Mouse (Mus musculus) brown adipose tissue, adult 24 weeks (tissue): ENCODE measurements around the gene Prickle1. TPM values are rescaled to one million over a fixed set of nuclear protein-coding genes. Genes with fewer than 3 reads are reported as not detected.
A peak's percentile ranks its signal among the peaks of the same experiment; 100 is the strongest.

Experiments
- H3K27ac ChIP-seq: fragments of 200-500 bp; replicated peaks from 2 replicates; pipeline ENCODE4 v1.5.1; 2012; ENCODE audit warnings: low read depth, mild to moderate bottlenecking, low read length
- H3K4me1 ChIP-seq: fragments of 200-500 bp; 2 replicates; pipeline ENCODE4 v1.6.1; 2012; ENCODE audit warnings: low read length, mixed read lengths; ENCODE audit not compliant: control insufficient read depth, insufficient read depth, insufficient read length
- H3K4me3 ChIP-seq: fragments of 200-500 bp; 2 replicates; pipeline ENCODE4 v1.5.1; 2012; ENCODE audit warnings: low read depth, mild to moderate bottlenecking, low read length, moderate library complexity; ENCODE audit not compliant: insufficient read depth
- polyA plus RNA-seq: library from polyadenylated mRNA; stranded (reverse); fragments of >200 nt; gene quantifications from 2 replicates; pipeline ENCODE4 v1.2.4, GENCODE M21; 2012; ENCODE audit not compliant: missing spikeins, insufficient read depth, insufficient read length

Gene Prickle1
- polyA plus RNA-seq = 2.0 and 2.4 TPM in 2 replicates

GRCm38 (mm10) chr15:93595746-93596145 lies at the start of gene Prickle1:
TSS of gene Prickle1 (minus strand) at chr15:93595891.
- peaks cover 4% of the 10 kb centered on the region; the same call in 1 of the 2 replicates for H3K4me1 ChIP-seq
- no peak within 1 kb of the TSS for H3K27ac ChIP-seq
- H3K4me3 ChIP-seq = peak within 1 kb of the TSS; percentile 85

DNA sequence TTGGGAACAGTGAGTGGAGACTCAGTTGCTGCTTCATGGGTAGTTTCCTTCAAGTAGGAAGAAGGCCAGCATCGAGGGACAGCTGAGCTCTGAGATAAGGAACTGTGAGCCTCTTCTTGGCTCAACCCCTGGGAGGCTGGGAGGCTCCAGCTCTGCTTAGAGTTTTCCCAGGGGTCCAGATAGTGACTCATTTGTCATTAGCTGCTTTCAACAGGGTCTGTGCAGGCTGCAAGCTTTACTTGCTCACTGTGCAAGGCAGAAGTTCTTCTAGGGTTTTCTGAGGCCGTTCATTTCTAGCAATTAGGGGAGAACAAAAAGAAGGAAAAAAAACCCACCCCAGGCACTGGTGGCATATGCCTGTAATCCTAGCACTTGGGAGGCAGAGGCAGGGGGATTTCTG lies 44.5 kb upstream of the Prickle1 start:
- H3K4me1 ChIP-seq = no peaks in the 10 kb centered on the region
- no peak overlapping the region for H3K27ac ChIP-seq
- no peak overlapping the region for H3K4me3 ChIP-seq

DNA sequence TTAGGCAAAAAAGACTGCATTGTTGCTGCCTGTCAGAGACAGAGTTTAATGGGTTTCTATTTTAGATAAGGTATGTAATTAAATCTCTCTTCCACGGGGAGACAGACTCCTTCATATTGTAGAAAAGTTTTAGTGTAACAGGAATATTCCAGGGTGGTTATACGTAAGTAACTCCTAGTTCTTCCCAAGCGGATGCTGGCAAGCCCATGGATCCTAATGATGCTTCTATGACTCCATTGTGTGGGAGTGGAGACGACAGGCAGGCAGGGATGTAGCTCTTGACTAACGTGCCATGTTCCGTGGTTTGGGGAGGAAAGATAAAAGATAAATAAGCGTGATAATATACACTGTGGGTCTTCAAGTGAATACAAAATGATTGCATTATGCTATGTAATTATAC lies 41.3 kb upstream of the Prickle1 start:
- H3K4me3 ChIP-seq = no peak overlapping the region
- H3K4me1 ChIP-seq = no peaks in the 10 kb centered on the region
- no peak overlapping the region for H3K27ac ChIP-seq

GRCm38 (mm10) chr15:93635603-93636002 lies 39.9 kb upstream of the Prickle1 start:
- Histone ChIP-seq H3K27ac (no peak overlapping the region), H3K4me1 (no peaks in the 10 kb centered on the region), H3K4me3 (no peak overlapping the region)

- Histone ChIP-seq H3K27ac (no peak overlapping the region), H3K4me3 (no peak overlapping the region), H3K4me1 (no peaks in the 10 kb centered on the region)
Measured at GRCm38 (mm10) chr15:93634536-93634935, 38.8 kb upstream of the Prickle1 start.

GRCm38 (mm10) chr15:93630001-93630541 lies 34.4 kb upstream of the Prickle1 start:
- H3K27ac ChIP-seq = no peak overlapping the region
- peaks cover 6% of the 10 kb centered on the region; the same call in 1 of the 2 replicates for H3K4me1 ChIP-seq

GRCm38 (mm10) chr15:93629201-93629600 lies 33.5 kb upstream of the Prickle1 start:
- Histone ChIP-seq H3K4me1 (peaks cover 6% of the 10 kb centered on the region; the same call in 1 of the 2 replicates), H3K4me3 (no peak overlapping the region), H3K27ac (no peak overlapping the region)

More at GRCm38 (mm10) chr15:93630001-93630541, 34.4 kb upstream of the Prickle1 start:
- no peak overlapping the region for H3K4me3 ChIP-seq

DNA sequence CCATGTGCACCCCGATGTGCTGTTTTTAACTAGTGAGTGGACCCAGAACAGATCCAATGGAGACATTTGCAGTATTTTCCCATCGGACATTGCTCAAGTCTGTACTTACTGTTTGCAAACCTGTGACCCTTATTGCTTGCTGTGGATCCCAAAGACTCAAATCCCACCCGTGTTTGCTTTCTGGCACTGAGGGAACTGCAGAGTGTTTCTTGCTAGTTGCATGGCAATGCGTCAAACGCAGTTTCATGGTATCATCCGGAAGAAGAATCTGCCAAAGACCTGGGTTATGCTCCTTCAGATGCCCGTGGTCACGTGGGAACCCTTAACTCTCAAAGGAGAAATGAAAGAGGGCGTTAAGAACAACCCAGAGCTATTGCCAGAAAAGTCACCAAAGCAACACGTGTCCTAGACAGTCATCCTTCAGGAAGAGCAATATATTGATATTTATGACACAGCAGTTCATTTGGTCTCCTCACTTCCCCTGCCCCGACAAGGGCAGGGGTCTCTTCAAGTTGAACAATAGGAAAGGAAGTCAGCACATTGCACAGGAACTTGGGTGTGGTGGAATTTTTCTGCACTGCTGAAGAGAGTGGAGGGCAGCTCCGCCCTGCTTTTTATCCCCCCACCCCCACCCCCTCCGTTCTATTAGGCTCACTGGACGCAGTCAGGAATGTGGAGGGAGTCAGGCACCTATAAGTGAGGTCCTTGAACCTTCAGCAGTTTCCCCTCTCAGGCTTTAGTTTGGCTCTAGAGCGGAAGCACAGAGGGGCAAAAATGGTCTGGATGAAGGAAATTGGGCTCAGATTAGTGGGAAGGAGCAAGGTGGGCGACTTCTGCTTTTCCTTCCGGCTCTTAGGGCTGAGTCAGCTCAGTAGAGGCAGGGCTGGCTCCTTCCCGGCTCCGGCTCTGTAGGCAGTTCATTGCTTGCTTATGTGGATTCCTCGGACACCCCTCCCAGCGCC lies 32.4 kb upstream of the Prickle1 start:
- peaks cover 6% of the 10 kb centered on the region; the same call in 1 of the 2 replicates for H3K4me1 ChIP-seq
- H3K4me3 ChIP-seq = peak overlapping the region; percentile 47
- H3K27ac ChIP-seq = no peak overlapping the region; the same call in 1 of the 2 replicates

DNA sequence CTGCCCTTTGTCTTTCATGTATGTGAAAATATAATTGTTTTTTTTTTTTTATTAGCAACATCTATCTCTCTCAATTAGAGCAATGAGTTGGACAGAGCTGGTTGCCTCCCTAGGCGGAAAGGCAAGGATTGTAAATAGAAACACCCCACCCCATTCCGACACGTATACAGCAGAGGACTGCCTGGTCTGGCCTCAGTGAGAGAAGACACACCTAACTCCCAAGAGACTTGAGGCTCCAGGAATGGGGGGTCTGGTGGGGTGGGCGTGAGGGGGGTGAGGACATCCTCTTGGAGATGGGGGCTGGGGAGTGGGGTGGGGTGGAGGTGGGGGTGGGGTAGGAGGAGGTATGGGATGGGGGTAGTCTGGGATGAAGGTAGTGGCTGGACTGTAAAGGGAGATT lies 23.9 kb upstream of the Prickle1 start:
- no peaks in the 10 kb centered on the region for H3K4me1 ChIP-seq
- no peak overlapping the region for H3K27ac ChIP-seq
- H3K4me3 ChIP-seq = no peak overlapping the region

DNA sequence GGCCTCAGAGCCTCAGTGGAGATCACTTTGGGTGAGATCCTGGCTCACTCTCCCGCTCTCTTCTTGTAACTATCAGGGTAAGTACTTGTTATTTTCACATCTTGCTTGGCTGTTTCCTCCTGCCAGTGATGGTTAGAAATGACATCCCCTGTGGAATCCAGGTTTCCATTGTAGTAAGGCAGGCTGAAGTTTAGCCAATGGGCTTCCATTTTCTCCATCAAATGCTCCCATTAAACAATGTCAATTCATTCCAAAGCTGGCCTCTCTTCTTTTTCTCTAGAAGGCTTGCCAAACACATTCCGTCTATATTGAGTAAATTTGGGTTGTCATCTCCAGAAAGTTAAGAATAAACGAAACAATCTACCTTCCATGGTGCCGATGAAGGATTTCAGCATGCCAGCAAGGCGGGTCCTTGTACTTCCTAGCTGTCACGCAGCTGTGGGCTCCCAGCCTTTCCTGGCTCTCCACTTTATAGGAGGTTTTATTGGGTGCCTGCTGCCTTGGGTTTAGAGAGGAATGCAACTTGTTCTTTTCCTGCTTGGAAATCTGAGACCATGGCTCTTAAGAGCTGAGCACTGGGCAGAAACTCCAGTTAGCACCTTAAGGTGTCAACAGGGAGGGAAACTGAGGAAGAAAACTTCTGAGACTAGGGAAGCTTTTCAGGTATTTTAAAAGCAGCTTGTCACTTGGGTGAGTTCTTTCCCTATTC lies 22.9 kb upstream of the Prickle1 start:
- no peak overlapping the region for H3K27ac ChIP-seq
- H3K4me1 ChIP-seq = no peaks in the 10 kb centered on the region
- no peak overlapping the region for H3K4me3 ChIP-seq

DNA sequence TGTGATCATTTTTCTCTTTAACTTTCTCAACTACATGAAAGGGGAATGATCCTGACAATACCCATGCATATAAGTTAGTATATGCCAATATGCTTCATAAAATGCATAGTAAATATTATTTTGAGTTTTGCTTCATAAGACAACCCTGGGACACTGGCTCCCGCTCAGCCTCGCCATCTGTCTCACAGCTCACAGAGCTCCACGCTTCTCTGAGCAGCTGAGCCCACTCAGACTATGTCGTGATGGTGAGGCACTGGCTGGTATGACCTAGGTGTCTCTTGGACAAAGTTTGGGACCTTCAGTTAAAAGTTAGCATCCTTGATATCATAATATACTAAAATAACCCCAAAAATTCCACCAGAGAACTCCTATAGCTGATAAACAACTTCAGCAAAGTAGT lies 20.6 kb upstream of the Prickle1 start:
- Histone ChIP-seq H3K4me3 (no peak overlapping the region), H3K27ac (no peak overlapping the region), H3K4me1 (no peaks in the 10 kb centered on the region)

- Histone ChIP-seq H3K4me1 (no peaks in the 10 kb centered on the region), H3K4me3 (no peak overlapping the region), H3K27ac (no peak overlapping the region)
Measured at GRCm38 (mm10) chr15:93615031-93615430, 19.3 kb upstream of the Prickle1 start.

GRCm38 (mm10) chr15:93613606-93614005 lies 17.9 kb upstream of the Prickle1 start:
- Histone ChIP-seq H3K4me3 (no peak overlapping the region), H3K4me1 (no peaks in the 10 kb centered on the region), H3K27ac (no peak overlapping the region)

- Histone ChIP-seq H3K4me1 (no peaks in the 10 kb centered on the region), H3K27ac (no peak overlapping the region)
Measured at GRCm38 (mm10) chr15:93611536-93612300, 16.0 kb upstream of the Prickle1 start.

More at GRCm38 (mm10) chr15:93611536-93612300, 16.0 kb upstream of the Prickle1 start:
- no peak overlapping the region for H3K4me3 ChIP-seq
